Mouse (Mus musculus): ENCODE measurements at regions not wholly inside any gene's neighbourhood (a gene's known extent, or its start where the extent isn't known, plus 50 kb on each side); places are given as distances from the start of the nearest gene placed in this dataset.
A peak's percentile ranks its signal among the peaks of the same experiment; 100 is the strongest.
"Not testable (repeated sequence)": the region's sequence is repeated elsewhere in the genome, so short reads cannot be mapped to it uniquely, and the experiment has no call there.

GRCm38 (mm10) chr1:137214328-137214727, 254.1 kb upstream of the Nr5a2 start:
- not testable (repeated sequence) for H3K4me1 ChIP-seq (replicated peaks); H3K27me3 ChIP-seq; H3K4me3 ChIP-seq (replicated peaks); H3K9ac ChIP-seq; ATAC-seq (ENCODE audit: insufficient read depth); H3K36me3 ChIP-seq (replicated peaks); H3K9me3 ChIP-seq (replicated peaks); H3K27ac ChIP-seq (replicated peaks); H3K4me2 ChIP-seq
- 28% methylated on average over 1 of the region's 1 CpGs for WGBS (ENCODE audit: insufficient replicate concordance)

GRCm38 (mm10) chr1:137213717-137214116, 253.5 kb upstream of the Nr5a2 start:
- no peaks in the 10 kb centered on the region for H3K27me3 ChIP-seq
- 53% methylated on average over 5 of the region's 5 CpGs for WGBS (ENCODE audit: insufficient replicate concordance)
- peaks cover 4% of the 10 kb centered on the region; the same call in 1 of the 2 replicates for H3K4me1 ChIP-seq (replicated peaks)
- H3K4me2 ChIP-seq, result no peak overlapping the region
- no peak overlapping the region for H3K4me3 ChIP-seq (replicated peaks)
- no peaks in the 10 kb centered on the region for H3K9me3 ChIP-seq (replicated peaks)
- no peak overlapping the region for H3K27ac ChIP-seq (replicated peaks)
- ATAC-seq (ENCODE audit: insufficient read depth), result no peak
- no peaks in the 10 kb centered on the region for H3K36me3 ChIP-seq (replicated peaks)
- H3K9ac ChIP-seq, result no peak overlapping the region

- H3K9ac ChIP-seq, result no peak overlapping the region
- H3K27me3 ChIP-seq, result no peaks in the 10 kb centered on the region
- no peak overlapping the region for H3K4me2 ChIP-seq
- no peak overlapping the region for H3K27ac ChIP-seq (replicated peaks)
- H3K4me1 ChIP-seq (replicated peaks), result peaks cover 4% of the 10 kb centered on the region; the same call in 1 of the 2 replicates
- no peak overlapping the region for H3K4me3 ChIP-seq (replicated peaks)
- 19% methylated on average over 3 of the region's 3 CpGs for WGBS (ENCODE audit: insufficient replicate concordance)
- H3K36me3 ChIP-seq (replicated peaks), result no peaks in the 10 kb centered on the region
- peak; percentile 44; the same call in 1 of the 2 replicates for ATAC-seq (ENCODE audit: insufficient read depth)
- H3K9me3 ChIP-seq (replicated peaks), result no peaks in the 10 kb centered on the region
Observed at GRCm38 (mm10) chr1:137212856-137213255, 252.6 kb upstream of the Nr5a2 start.

DNA sequence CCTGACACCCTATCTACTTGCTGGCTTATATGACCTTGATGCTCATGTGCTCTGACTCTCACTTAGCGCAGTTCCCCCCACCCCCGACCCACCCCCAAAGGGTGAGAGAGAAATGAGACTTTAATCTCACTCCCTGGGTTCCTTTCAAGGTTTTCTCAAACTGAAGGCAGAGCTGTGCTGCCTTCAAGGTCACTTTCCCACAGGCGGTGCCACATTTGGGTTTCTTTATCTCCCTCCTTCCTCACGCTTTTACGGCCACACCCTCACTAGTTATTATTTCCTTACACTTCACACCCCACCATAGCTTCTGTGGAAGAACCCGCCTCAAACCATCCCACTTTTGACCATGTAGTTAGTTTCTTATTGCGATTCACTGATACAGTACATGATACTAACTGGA, 244.1 kb upstream of the Nr5a2 start:
- Histone ChIP-seq H3K9me3 (replicated peaks) (no peaks in the 10 kb centered on the region), H3K4me2 (no peak overlapping the region), H3K4me1 (replicated peaks) (0 out of 2 replicates have a peak, but pooled peaks cover 2% of the 10 kb centered on the region), H3K36me3 (replicated peaks) (no peaks in the 10 kb centered on the region), H3K9ac (no peak overlapping the region), H3K4me3 (replicated peaks) (no peak overlapping the region), H3K27ac (replicated peaks) (no peak overlapping the region), H3K27me3 (no peaks in the 10 kb centered on the region)
- ATAC-seq (ENCODE audit: insufficient read depth), result no peak
- WGBS (ENCODE audit: insufficient replicate concordance), result 42% methylated on average over 7 of the region's 7 CpGs

GRCm38 (mm10) chr1:137203512-137203911, 243.3 kb upstream of the Nr5a2 start:
- Histone ChIP-seq H3K9me3 (replicated peaks) (no peaks in the 10 kb centered on the region), H3K9ac (no peak overlapping the region), H3K27me3 (no peaks in the 10 kb centered on the region), H3K4me3 (replicated peaks) (no peak overlapping the region), H3K4me2 (no peak overlapping the region), H3K4me1 (replicated peaks) (0 out of 2 replicates have a peak, but pooled peaks cover 2% of the 10 kb centered on the region), H3K36me3 (replicated peaks) (no peaks in the 10 kb centered on the region), H3K27ac (replicated peaks) (no peak overlapping the region)
- no peak for ATAC-seq (ENCODE audit: insufficient read depth)
- 50% methylated on average over 8 of the region's 8 CpGs for WGBS (ENCODE audit: insufficient replicate concordance)

DNA sequence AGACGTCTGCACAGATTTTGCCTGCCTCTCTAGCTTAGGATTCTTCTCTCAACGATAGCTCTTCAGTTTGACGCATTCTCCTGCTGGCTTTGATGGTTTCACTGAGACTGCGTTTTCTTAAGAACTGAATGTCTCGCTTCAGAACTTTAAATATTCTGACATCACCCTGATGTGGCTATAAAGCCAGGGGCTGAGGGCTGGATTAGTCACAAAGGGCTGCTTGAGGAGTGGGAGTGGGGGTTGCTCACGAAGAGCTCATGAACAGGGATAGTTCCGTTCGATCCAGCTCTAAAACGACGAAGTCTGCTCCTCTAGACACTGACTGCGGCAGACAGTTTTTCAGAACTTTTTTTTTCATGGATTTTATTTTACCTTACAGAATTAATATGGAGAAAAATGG, 240.7 kb upstream of the Nr5a2 start:
- Histone ChIP-seq H3K4me3 (replicated peaks) (no peak overlapping the region), H3K36me3 (replicated peaks) (no peaks in the 10 kb centered on the region), H3K27ac (replicated peaks) (no peak overlapping the region), H3K9me3 (replicated peaks) (no peaks in the 10 kb centered on the region), H3K9ac (no peak overlapping the region), H3K4me2 (no peak overlapping the region), H3K27me3 (no peaks in the 10 kb centered on the region), H3K4me1 (replicated peaks) (0 out of 2 replicates have a peak, but pooled peaks cover 2% of the 10 kb centered on the region)
- 73% methylated on average over 11 of the region's 11 CpGs for WGBS (ENCODE audit: insufficient replicate concordance)
- no peak for ATAC-seq (ENCODE audit: insufficient read depth)

- ATAC-seq (ENCODE audit: insufficient read depth), result no peak
- Histone ChIP-seq H3K36me3 (replicated peaks) (no peaks in the 10 kb centered on the region), H3K4me3 (replicated peaks) (no peak overlapping the region), H3K9me3 (replicated peaks) (no peaks in the 10 kb centered on the region), H3K27ac (replicated peaks) (no peak overlapping the region), H3K4me2 (no peak overlapping the region), H3K4me1 (replicated peaks) (no peaks in the 10 kb centered on the region), H3K9ac (no peak overlapping the region), H3K27me3 (no peaks in the 10 kb centered on the region)
Observed at GRCm38 (mm10) chr1:137195962-137196361, 235.7 kb upstream of the Nr5a2 start.

DNA sequence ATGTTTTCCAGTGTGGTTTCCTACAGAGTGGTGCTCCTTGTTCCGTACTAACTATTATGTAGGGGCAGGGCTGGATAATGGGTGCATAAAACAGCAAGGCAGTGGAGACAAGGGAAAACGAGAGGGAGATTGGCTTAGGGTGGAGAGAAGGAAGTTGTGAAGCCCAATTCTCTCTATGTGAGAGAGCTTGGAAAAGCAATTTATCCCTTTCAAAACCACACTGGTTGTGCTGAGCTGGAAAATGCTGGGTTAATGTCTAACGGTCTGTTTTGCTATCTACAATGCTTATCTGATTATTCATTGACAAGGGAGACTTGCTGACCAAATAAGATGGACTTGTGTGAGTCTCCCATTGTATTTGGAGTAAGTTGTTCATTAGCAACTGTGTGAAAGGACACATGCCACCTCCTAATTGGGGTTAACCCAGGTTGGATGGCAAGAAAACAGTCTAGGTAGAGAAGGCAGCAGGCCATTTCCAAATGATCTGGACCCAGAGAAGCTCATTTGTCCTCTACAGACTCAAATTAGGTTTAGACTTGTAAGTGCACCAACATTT, 234.9 kb upstream of the Nr5a2 start:
- Histone ChIP-seq H3K4me2 (no peak overlapping the region), H3K4me1 (replicated peaks) (no peaks in the 10 kb centered on the region), H3K9ac (no peak overlapping the region), H3K36me3 (replicated peaks) (no peaks in the 10 kb centered on the region), H3K9me3 (replicated peaks) (no peaks in the 10 kb centered on the region), H3K27ac (replicated peaks) (no peak overlapping the region), H3K27me3 (no peaks in the 10 kb centered on the region), H3K4me3 (replicated peaks) (no peak overlapping the region)
- 36% methylated on average over 3 of the region's 3 CpGs for whole genome bisulfite sequencing (ENCODE audit: insufficient replicate concordance)
- ATAC-seq (ENCODE audit: insufficient read depth), result no peak

- WGBS (ENCODE audit: insufficient replicate concordance), result 76% methylated on average over 4 of the region's 4 CpGs
- no peak overlapping the region for H3K4me2 ChIP-seq
- H3K9ac ChIP-seq, result no peak overlapping the region
- no peak overlapping the region for H3K27ac ChIP-seq (replicated peaks)
- no peaks in the 10 kb centered on the region for H3K27me3 ChIP-seq
- no peak for ATAC-seq (ENCODE audit: insufficient read depth)
- no peaks in the 10 kb centered on the region for H3K36me3 ChIP-seq (replicated peaks)
- no peaks in the 10 kb centered on the region for H3K9me3 ChIP-seq (replicated peaks)
- peaks cover 6% of the 10 kb centered on the region; the same call in 1 of the 2 replicates for H3K4me1 ChIP-seq (replicated peaks)
- H3K4me3 ChIP-seq (replicated peaks), result no peak overlapping the region
Observed at GRCm38 (mm10) chr1:137178231-137178630, 218.0 kb upstream of the Nr5a2 start.

DNA sequence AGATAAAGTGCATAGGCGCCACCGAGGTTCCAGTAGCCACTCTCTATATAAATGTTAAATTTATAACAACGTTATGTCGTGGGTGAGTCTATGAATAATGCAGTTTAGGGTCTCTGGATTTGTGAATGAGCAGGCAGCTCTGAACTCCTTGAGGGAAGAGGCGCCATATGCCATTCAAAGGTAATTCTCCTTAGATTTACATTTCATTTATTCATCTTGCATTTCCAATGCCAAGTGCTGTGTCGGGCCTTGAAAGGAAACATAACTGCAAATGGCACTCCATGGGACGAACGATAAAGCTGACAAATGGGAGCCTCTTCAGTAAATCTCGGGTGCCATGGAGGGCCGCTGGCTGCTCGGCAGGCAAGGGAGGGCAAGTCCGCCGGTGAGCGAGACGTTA, 216.4 kb upstream of the Nr5a2 start:
- Histone ChIP-seq H3K27me3 (no peaks in the 10 kb centered on the region), H3K4me2 (no peak overlapping the region), H3K36me3 (replicated peaks) (no peaks in the 10 kb centered on the region), H3K4me1 (replicated peaks) (peaks cover 6% of the 10 kb centered on the region; the same call in 1 of the 2 replicates), H3K9me3 (replicated peaks) (no peaks in the 10 kb centered on the region), H3K9ac (no peak overlapping the region), H3K4me3 (replicated peaks) (no peak overlapping the region), H3K27ac (replicated peaks) (no peak overlapping the region)
- WGBS (ENCODE audit: insufficient replicate concordance), result 65% methylated on average over 15 of the region's 15 CpGs
- no peak for ATAC-seq (ENCODE audit: insufficient read depth)

GRCm38 (mm10) chr1:137174081-137174480, 213.8 kb upstream of the Nr5a2 start:
- no peak overlapping the region for H3K4me3 ChIP-seq (replicated peaks)
- H3K4me2 ChIP-seq, result no peak overlapping the region
- no peak for ATAC-seq (ENCODE audit: insufficient read depth)
- no peaks in the 10 kb centered on the region for H3K27me3 ChIP-seq
- H3K36me3 ChIP-seq (replicated peaks), result no peaks in the 10 kb centered on the region
- 48% methylated on average over 5 of the region's 5 CpGs for WGBS (ENCODE audit: insufficient replicate concordance)
- peaks cover 6% of the 10 kb centered on the region for H3K4me1 ChIP-seq (replicated peaks)
- H3K9me3 ChIP-seq (replicated peaks), result no peaks in the 10 kb centered on the region
- H3K27ac ChIP-seq (replicated peaks), result no peak overlapping the region
- no peak overlapping the region for H3K9ac ChIP-seq

GRCm38 (mm10) chr1:137172128-137172527, 211.9 kb upstream of the Nr5a2 start:
- peaks cover 6% of the 10 kb centered on the region for H3K4me1 ChIP-seq (replicated peaks)
- H3K4me3 ChIP-seq (replicated peaks), result no peak overlapping the region
- H3K9ac ChIP-seq, result no peak overlapping the region
- no peak for ATAC-seq (ENCODE audit: insufficient read depth)
- no peaks in the 10 kb centered on the region for H3K9me3 ChIP-seq (replicated peaks)
- H3K36me3 ChIP-seq (replicated peaks), result no peaks in the 10 kb centered on the region
- no peak overlapping the region for H3K4me2 ChIP-seq
- H3K27ac ChIP-seq (replicated peaks), result no peak overlapping the region
- 59% methylated on average over 6 of the region's 6 CpGs for WGBS (ENCODE audit: insufficient replicate concordance)
- no peaks in the 10 kb centered on the region for H3K27me3 ChIP-seq
